Mouse (Mus musculus): ENCODE measurements around the gene Zfp980.
A peak's percentile ranks its signal among the peaks of the same experiment; 100 is the strongest.
"Not testable (repeated sequence)": the region's sequence is repeated elsewhere in the genome, so short reads cannot be mapped to it uniquely, and the experiment has no call there.

The Zfp980 gene

GRCm38 (mm10) chr4:145670385-145670784 lies at the start of gene Zfp980:
Zfp980 (plus strand) TSS chr4:145670685.
- not testable (repeated sequence) for DNase-seq (ENCODE audit: low read depth)

DNA sequence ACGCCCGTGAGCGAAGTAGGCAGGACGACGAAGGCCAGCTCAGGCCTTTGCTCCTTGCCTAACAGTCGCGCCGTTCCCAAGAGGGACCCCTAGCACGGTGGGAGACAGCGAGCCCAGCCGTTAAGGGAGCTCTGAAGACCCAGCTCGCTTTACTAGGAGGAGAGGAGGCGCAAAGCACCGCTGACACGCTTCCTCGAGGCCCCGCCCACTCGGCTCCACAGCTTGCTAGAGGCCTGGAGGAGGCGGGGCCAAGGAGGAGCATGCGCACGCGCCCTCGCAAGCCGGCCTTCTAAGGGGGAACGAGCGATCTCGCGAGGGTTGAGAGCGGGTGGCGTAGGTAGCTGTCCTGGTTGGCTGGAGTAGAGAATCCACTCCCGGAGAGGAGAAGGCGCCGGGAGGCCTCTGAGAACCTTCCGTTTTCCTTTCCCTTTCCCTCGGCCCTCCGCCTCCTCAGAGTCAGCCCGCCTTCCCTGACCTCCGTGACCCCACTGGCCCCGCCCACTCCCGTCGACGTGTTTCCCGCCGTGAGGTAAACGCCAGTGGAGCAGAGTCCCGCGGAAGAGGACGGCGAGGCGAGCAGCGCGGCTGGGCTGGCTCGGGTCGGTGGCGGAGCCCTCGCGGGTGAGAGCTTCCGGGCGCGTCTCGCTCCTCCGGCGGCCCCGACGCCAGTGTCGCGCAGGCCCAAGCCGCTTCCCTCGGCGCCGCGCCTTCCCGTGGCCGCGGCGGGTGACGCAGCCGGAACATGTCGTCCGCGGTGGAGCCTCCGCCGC lies 29.9 kb upstream of the Zfp980 start:
- peak; percentile 0 for DNase-seq (ENCODE audit: low read depth)

GRCm38 (mm10) chr4:145674286-145674780 lies 3.8 kb downstream of the Zfp980 start:
- not testable (repeated sequence) for DNase-seq (ENCODE audit: low read depth)

- not testable (repeated sequence) for DNase-seq (ENCODE audit: low read depth)
Observed at GRCm38 (mm10) chr4:145680217-145680616, 9.7 kb downstream of the Zfp980 start.

DNA sequence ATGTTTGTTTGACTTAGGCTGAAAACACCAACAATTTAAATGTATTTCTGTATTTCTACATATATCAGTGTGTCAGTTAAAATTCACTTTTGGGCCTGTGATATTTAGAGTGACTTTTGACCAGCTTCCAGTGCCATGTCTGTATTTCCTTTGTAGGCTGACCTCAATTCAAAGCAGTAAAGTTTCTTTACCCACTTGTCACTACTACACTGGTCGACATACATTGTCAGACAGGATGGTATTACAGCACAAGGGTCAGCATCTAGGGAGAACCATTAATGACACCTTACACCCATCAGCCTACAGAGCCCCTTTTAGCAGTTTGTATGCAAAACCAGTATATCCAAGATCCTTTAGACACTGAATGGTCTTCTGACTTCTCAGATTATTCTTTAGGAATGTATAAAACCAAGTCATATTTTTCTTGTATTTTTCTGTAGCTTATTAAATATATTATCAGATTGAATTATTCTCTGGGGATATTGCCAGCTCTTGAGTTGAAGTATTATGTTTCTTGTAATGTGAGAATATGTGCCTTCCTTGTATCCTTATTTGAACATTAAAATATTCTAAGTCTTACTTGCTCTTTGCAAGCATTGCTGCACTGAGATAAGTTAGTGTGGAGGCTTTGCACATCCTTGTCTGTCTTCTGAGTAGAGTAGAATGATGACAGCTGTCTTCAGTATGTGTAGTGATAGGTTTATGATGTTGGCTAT lies 10.3 kb downstream of the Zfp980 start:
- not testable (repeated sequence) for DNase-seq (ENCODE audit: low read depth)

- DNase-seq (ENCODE audit: low read depth), result not testable (repeated sequence)
Observed at GRCm38 (mm10) chr4:145682021-145682420, 11.5 kb downstream of the Zfp980 start.

GRCm38 (mm10) chr4:145683024-145683766 lies 12.7 kb downstream of the Zfp980 start:
- DNase-seq (ENCODE audit: low read depth), result not testable (repeated sequence)

- DNase-seq (ENCODE audit: low read depth), result not testable (repeated sequence)
Observed at GRCm38 (mm10) chr4:145686061-145686460, 15.6 kb downstream of the Zfp980 start.

DNA sequence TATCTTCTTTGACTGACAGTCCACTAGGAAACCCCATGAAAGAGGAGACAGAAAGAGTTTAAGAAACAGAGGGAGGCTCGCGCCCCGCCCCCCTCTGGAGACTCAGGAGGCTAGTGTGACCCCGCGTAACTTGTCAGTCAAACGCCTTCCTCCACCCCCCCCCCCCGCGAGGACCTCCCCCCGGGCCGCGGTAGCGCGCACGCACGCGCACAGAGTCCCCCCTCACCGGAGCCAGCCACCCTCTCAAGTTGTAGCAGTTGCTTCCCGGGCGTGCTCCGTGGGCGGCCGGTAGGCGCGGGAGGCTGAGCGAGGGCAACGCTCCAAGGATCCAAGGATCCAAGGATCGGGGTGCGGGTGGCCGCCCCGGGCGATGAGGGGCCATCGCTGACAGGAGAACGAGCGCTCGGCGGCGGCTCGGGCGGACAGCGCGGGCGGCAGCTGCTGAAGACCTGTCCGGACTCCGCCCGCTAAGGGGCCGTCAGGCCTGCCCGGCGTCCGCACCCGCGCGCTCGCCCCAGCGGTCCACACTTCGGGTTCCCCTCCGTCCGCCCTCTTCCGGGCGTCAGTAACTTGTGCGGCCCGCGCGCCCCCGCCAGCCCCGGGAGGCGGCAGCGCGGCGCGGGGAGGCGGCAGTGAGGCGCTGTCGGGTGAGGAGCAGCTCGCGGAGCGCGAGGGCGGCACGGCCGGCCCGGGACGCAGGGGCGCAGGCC lies 74.6 kb downstream of the Zfp980 start:
- DNase-seq (ENCODE audit: low read depth), result peak; percentile 2

DNA sequence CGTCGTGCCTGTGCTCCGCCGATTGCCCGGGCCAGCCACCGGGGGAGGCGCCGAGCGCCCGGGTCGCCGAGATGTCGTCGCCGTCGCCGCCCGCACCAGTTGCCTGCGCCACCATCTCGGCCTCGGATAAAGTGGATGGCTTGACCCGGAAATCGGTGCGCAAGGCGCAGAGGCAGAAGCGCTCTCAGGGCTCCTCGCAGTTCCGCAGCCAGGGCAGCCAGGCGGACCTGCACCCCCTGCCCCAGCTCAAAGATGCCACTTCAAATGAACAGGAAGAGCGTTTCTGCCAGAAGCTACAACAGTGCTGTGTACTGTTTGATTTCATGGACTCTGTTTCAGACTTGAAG lies 75.1 kb downstream of the Zfp980 start:
- DNase-seq (ENCODE audit: low read depth), result not testable (repeated sequence)
